Mouse (Mus musculus) lung, adult 10 weeks (tissue): ENCODE results near the gene Plxnb2. TPM values are rescaled to one million over a fixed set of nuclear protein-coding genes. Genes with fewer than 3 reads are reported as not detected.

ENCODE experiments used
- polyA plus RNA-seq: library from polyadenylated mRNA; stranded (reverse); fragments of 350-450 nt; fragmentation: Illumina TruSeq; extraction: RNeasy Lipid Tissue Mini Kit (QIAGEN cat#74804); gene quantifications from one replicate; pipeline ENCODE4 v1.2.3, GENCODE M21; 2014; ENCODE audit warnings: low read depth, low replicate concordance; ENCODE audit not compliant: insufficient read depth

Gene Plxnb2
- 120 TPM for polyA plus RNA-seq

DNA sequence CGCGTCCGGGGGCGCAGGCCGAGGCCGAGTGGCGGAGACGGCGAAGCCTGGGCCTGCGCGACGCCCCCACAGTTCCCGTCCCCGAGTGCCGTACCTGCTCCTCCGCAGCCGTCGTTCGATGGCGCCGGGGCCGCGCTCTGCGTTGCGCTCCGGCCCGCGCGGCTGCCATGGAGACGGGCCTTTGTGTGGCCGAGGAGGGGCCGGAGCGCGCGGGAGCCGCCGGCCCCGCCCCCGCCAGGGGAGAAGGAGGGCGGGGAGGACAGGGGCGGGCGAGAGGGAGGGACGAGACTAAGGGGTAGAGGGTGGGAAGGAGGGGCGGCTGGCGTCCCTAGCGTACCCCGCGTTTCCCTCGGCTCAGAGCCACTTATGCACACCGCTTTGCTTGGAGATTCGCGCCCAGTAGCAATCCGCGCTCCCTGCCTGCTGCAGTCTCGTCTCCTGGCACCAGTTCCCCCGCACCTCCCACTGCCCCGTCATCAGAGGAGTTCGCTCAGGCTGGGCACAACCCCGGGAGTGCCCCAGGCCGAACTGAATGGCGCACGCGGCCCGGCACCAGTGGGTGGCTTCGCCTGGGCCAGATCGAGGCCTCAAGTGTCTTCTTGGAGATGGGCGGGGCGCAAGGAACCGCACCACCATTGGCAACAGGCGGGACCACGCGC is at the start of gene Plxnb2:
Gene Plxnb2 (minus strand): TSS at position 218 of the 659 bp plus-strand sequence.

DNA sequence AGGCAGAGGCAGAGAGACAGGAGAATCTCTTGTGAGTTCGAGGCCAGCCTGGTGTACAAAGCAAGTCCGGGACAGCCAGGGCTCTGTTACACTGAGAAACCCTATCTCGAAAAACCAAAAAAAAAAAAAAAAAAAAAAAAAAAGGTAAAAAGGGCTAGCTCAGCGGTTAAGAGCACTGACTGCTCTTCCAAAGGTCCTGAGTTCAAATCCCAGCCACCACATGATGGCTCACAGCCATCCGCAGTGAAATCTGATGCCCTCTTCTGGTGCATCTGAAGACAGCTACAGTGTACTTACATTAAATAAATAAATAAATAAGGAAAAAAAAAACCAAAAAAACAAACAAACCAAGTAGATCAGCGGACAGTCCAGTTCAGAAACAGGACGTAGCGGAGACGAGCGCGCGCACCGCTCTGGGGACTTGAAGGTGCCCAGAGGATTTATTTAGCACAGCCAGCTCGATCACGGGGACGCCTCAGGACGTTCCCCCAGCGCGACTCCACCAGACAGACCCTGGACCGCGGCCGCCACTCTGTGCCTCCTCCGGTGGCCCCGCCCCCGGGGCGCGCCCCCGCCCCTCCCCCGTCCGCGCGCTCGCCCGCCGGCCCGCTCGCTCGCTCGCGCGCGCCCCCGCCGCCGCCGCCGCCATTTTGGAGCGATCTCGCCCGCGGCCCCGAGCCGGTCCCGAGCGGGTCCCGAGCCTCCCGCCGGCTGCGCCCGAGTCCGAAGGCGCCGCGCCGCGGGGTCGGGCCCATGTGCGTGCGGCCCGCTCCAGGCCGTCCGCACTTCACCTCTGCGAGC is 30.5 kb upstream of the Plxnb2 start, which contains the start of gene Ppp6r2:
Gene Ppp6r2 (plus strand): TSS at position 639 of the 801 bp plus-strand sequence.

DNA sequence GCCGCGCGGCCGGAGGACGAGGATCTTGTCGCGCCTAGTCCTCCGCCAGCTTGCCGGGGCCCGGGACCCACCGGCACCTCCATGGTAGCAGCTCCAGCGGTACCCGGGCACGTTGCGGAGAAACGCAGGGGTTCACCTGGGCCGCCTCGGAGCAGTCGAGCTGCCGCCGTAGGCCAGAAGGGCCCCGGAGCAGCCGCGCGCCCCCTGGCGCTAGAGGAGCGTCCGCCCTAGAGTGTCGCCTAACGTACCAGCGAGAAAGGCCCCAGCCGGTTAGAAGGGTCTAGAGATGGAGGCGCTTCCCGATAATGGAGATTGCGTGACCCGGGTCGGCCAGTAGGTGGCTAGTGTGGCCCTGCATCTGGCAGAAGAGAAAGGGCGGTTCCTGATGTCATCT is 15.7 kb upstream of the Plxnb2 start, which contains the start of gene Dennd6b:
Gene Dennd6b (minus strand): TSS at position 184 of the 394 bp plus-strand sequence.

DNA sequence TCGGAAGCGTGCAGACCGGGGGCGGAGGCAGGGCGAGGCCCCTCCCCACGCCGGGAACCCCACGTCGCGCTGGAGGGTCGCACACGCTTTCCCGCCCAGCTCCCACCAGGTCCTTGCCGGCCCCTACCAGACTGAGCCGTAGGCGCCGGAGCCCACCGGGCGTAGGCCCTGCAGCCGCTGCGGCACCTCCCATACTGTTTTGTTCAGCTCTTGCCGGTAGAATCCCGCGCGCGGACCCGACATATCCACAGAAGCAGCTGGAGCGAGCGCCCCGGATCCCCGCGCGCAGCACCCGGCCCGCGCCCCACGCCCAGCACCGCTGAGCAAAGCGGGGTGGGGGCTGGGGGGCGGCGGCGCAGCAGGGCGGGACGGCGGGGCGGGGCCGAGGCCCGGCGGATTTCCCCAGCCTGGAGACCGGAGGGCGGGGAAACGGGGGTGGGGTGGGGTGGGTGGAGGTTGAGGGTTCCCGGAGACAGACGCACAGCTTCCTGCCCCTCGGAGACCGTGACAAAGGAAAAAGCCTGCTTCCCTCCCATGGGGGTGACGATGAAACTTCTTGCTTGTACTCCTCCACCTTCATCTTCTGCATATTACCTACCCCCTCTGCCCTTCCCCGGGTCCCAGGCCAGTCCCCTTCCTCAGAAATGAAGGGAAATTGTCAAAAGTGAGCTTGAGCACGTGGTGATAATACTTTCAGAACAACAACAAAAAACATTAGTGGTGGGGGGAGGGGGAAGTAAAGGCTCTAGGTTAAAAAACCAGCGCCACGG is 31.1 kb downstream of the Plxnb2 start, which contains the start of gene Mapk11:
Gene Mapk11 (minus strand): TSS at position 358 of the 770 bp plus-strand sequence.

DNA sequence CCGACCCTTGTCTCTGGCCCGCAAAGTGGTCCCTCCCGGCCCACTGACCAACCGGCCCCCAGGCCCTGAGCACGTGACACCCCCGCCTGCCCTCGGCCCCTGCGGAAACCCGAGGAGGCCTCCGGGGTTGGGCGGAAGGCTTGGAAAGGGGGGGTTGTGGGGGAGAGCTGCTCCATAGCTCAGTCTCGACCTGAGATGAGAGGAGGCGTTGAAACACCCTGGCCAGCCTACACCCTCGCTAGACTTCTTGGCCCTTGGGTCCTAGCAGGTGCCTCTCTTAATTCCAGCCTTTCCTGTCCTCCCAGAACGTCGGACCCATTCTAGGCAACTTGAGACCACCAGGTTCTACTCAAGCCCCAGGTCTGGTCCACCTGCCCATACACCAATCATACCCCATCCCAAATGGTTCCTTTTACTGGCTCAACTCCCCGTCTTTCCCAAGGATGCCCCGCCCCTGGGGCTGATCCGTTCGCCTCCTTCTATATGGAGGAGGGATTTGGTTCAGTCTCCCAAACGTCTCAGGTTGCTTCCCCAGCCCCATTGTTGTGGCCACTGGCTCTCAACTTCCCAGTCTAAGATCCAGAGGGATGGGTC is 39.8 kb downstream of the Plxnb2 start, which contains the start of gene Mapk12:
Gene Mapk12 (minus strand): TSS at position 45 of the 594 bp plus-strand sequence.

DNA sequence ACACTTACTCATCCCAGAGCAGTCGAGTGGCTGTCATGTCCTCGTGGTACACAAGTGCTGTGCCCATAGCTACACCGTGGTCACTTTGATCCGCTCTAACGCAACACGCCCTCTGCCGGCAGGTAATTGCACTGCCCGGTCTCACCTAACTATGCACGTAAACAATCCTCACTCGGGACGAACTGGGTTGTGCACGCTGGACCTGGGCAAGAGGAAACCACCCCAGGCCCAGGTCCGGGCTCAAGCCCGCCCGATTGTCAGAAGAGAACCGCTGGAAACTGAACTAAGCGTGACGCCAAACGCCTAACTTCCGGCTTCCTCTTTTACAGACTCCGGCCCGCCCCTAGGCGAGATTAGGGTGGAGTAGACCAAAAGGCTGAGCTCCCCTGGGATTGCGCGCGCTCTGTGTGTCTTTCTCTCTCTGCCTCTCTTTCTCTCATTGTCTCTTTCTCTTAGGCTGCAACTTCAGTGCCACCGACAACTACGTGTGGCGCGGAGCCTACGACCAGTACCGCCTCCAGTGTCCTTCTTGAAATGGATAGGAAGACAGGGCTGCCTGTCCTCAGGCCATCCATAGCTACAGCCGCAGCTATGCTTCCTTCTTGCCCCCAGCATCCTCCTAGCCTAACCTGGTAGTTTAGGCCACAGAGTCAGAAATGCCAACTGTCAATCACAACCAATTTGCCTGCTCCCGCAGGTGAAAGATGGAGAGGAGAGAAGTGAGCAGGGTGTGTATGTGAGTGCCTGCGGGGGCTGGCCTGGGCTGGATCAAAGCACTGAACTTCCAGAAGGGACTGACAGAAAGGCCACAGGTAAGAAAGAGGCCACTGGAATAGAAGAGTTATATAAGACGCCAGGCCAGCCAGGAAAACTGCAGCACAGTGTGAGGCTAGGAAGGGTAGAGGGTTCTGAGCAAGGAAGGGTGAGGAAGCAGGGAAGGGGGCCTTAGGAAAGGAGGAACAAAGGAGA is 51.9 kb downstream of the Plxnb2 start, which contains the start of gene Hdac10:
Gene Hdac10 (minus strand): TSS at position 319 of the 969 bp plus-strand sequence.

DNA sequence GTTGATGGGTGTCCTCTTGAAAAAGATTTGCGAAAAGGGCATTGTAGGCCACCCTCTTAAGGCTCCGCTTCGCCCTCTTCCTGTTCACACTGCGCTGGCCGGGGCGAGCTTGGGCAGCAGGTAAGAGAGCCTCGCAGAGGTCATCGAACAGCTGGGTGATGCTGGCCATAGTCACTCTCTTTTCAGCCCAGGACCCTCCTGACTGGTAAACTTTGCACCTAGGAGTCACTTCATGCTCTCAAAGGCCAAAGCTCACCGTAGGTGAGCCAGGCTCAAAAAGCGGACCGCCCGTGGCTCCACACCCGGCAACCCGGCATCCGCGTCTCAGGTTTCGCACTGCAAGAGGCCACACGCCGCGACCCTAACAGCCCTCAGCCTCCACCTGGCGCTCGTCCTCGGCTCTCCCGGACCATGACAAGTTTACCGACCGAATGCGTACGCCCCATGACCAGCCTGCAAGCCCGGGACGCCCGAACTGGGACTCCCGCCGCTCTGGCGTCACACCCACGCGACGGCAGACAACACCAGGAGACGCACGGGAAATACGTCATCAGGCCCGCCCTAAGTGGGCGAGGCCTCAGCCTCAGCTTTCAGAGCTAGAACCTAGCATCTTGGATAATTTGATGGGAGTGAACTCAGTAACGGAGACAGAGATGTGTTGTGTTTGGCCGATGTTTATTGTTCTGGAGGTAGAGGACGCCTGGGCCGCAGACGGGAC is 57.8 kb downstream of the Plxnb2 start, which contains the start of gene Tubgcp6:
Gene Tubgcp6 (minus strand): TSS at position 464 of the 718 bp plus-strand sequence.

Other genes with a start within 250 kb of the Plxnb2 start
- 0.12 TPM for gene Ttll8, start 226.4 kb downstream of the Plxnb2 start, polyA plus RNA-seq
- 30.7 TPM for gene Mlc1, start 201.8 kb downstream of the Plxnb2 start, polyA plus RNA-seq
- 0.38 TPM for gene Mov10l1, start 197.9 kb downstream of the Plxnb2 start, polyA plus RNA-seq
- 0.07 TPM for gene Panx2, start 121.1 kb downstream of the Plxnb2 start, polyA plus RNA-seq
- gene Trabd, start 105.7 kb downstream of the Plxnb2 start, polyA plus RNA-seq, result 38.3 TPM
- gene Selenoo, start 91.7 kb downstream of the Plxnb2 start, polyA plus RNA-seq, result 16.0 TPM
- gene Tubgcp6, start 57.7 kb downstream of the Plxnb2 start, polyA plus RNA-seq, result 6.4 TPM
- 10.1 TPM for gene Hdac10, start 52.1 kb downstream of the Plxnb2 start, polyA plus RNA-seq
- gene Mapk12, start 40.1 kb downstream of the Plxnb2 start, polyA plus RNA-seq, result 26.9 TPM
- gene Mapk11, start 31.2 kb downstream of the Plxnb2 start, polyA plus RNA-seq, result 8.1 TPM
- gene Dennd6b, start 15.7 kb upstream of the Plxnb2 start, polyA plus RNA-seq, result 3.5 TPM
- gene Ppp6r2, start 30.8 kb upstream of the Plxnb2 start, polyA plus RNA-seq, result 13.9 TPM
- 32.8 TPM for gene Sbf1, start 134.5 kb upstream of the Plxnb2 start, polyA plus RNA-seq
- not detected for gene Adm2, start 141.9 kb upstream of the Plxnb2 start, polyA plus RNA-seq
- gene Miox, start 153.6 kb upstream of the Plxnb2 start, polyA plus RNA-seq, result not detected
- gene Lmf2, start 174.9 kb upstream of the Plxnb2 start, polyA plus RNA-seq, result 23.1 TPM
- 62.3 TPM for gene Ncaph2, start 174.9 kb upstream of the Plxnb2 start, polyA plus RNA-seq
- 18.5 TPM for gene Sco2, start 193.1 kb upstream of the Plxnb2 start, polyA plus RNA-seq
- gene Tymp, start 196.3 kb upstream of the Plxnb2 start, polyA plus RNA-seq, result 3.3 TPM
- gene Odf3b, start 198.5 kb upstream of the Plxnb2 start, polyA plus RNA-seq, result 25.2 TPM
- gene Klhdc7b, start 204.1 kb upstream of the Plxnb2 start, polyA plus RNA-seq, result not detected
- gene Syce3, start 229.7 kb upstream of the Plxnb2 start, polyA plus RNA-seq, result not detected
- 5.5 TPM for gene Cpt1b, start 245.1 kb upstream of the Plxnb2 start, polyA plus RNA-seq
- gene C730034F03Rik, start 248.8 kb upstream of the Plxnb2 start, polyA plus RNA-seq, result 0.62 TPM
- gene Gm44502, start 248.9 kb upstream of the Plxnb2 start, polyA plus RNA-seq, result 0.08 TPM
- gene Chkb, start 249.1 kb upstream of the Plxnb2 start, polyA plus RNA-seq, result 46.8 TPM